Mouse (Mus musculus) heart, embryonic 12.5 days (tissue): ENCODE data around the gene Gbx1. TPM values are rescaled to one million over a fixed set of nuclear protein-coding genes. Genes with fewer than 3 reads are reported as not detected.

Experiments used
- ATAC-seq: fragments of 200-750 bp; cut with Nextera tagmentation; 2 replicates; pipeline ENCODE4 v1.8.0; 2017; ENCODE audit warnings: moderate TSS enrichment, moderate library complexity; ENCODE audit not compliant: insufficient number of reproducible peaks, low FRiP score
- H3K27ac ChIP-seq: fragments of 300-500 bp; sonication (generic); 2 replicates; pipeline ENCODE4 v1.5.1; 2016; ENCODE audit warnings: mild to moderate bottlenecking, moderate library complexity; ENCODE audit not compliant: poor library complexity, severe bottlenecking
- H3K27me3 ChIP-seq: fragments of 300-500 bp; sonication (generic); replicated peaks from 2 replicates; pipeline ENCODE4 v1.6.1; 2016; ENCODE audit warnings: mild to moderate bottlenecking, moderate library complexity
- H3K36me3 ChIP-seq: fragments of 300-500 bp; sonication (generic); 2 replicates; pipeline ENCODE4 v1.6.1; 2016; ENCODE audit warnings: mild to moderate bottlenecking, moderate library complexity
- H3K4me1 ChIP-seq: fragments of 300-500 bp; sonication (generic); replicated peaks from 2 replicates; pipeline ENCODE4 v1.6.1; 2016; ENCODE audit warnings: mild to moderate bottlenecking
- H3K4me2 ChIP-seq: fragments of 300-500 bp; sonication (generic); 2 replicates; pipeline ENCODE4 v1.6.1; 2016; ENCODE audit warnings: mild to moderate bottlenecking, moderate library complexity
- H3K4me3 ChIP-seq: fragments of 300-500 bp; sonication (generic); 2 replicates; pipeline ENCODE4 v1.5.1; 2016; ENCODE audit warnings: mild to moderate bottlenecking
- H3K9ac ChIP-seq: fragments of 300-500 bp; sonication (generic); 2 replicates; pipeline ENCODE4 v1.6.1; 2016; ENCODE audit warnings: mild to moderate bottlenecking, moderate library complexity
- H3K9me3 ChIP-seq: fragments of 300-500 bp; sonication (generic); replicated peaks from 2 replicates; pipeline ENCODE4 v1.6.1; 2016; ENCODE audit warnings: mild to moderate bottlenecking, moderate library complexity
- WGBS: fragments of 180-500 bp; shearing (Covaris S2); methylation state at CpG from one replicate; pipeline ENCODE4 v1.1.7; 2016; 5-methylcytosine and 5-hydroxymethylcytosine counted together
- polyA plus RNA-seq: library from polyadenylated mRNA; unstranded; fragments of >200 nt; fragmentation: Nextera tagmentation; extraction: Ambion mirVana; gene quantifications from 2 replicates; pipeline ENCODE4 v1.2.1, GENCODE M21; 2016

The Gbx1 gene
- polyA plus RNA-seq, 1 experiment from 2014 or later: not detected

- Histone ChIP-seq H3K4me2 (no peak overlapping the region), H3K36me3 (peaks cover 98% of the 10 kb centered on the region), H3K27me3 (no peaks in the 10 kb centered on the region), H3K27ac (no peak overlapping the region), H3K4me3 (no peak overlapping the region), H3K9ac (no peak overlapping the region), H3K4me1 (0 out of 2 replicates have a peak, but pooled peaks cover 1% of the 10 kb centered on the region), H3K9me3 (no peaks in the 10 kb centered on the region)
- WGBS: 92% methylated on average over 15 of the region's 15 CpGs
- no peak for ATAC-seq
These were observed 32.0 kb downstream of the Gbx1 start for GRCm38 (mm10) chr5:24495019-24495418.

- ATAC-seq: no peak
- no peak overlapping the region for H3K27ac ChIP-seq
- no peaks in the 10 kb centered on the region for H3K27me3 ChIP-seq
- no peak overlapping the region for H3K4me3 ChIP-seq
- no peaks in the 10 kb centered on the region for H3K9me3 ChIP-seq
- 91% methylated on average over 16 of the region's 16 CpGs for WGBS
- peaks cover 98% of the 10 kb centered on the region for H3K36me3 ChIP-seq
- H3K4me2 ChIP-seq: no peak overlapping the region
- no peaks in the 10 kb centered on the region for H3K4me1 ChIP-seq
- no peak overlapping the region for H3K9ac ChIP-seq
These were observed 34.3 kb downstream of the Gbx1 start for GRCm38 (mm10) chr5:24492546-24493285.

GRCm38 (mm10) chr5:24490413-24490920, 36.5 kb downstream of the Gbx1 start:
- 87% methylated on average over 14 of the region's 14 CpGs for WGBS
- ATAC-seq: no peak

GRCm38 (mm10) chr5:24486738-24487137, 40.3 kb downstream of the Gbx1 start:
- no peak overlapping the region for H3K27ac ChIP-seq
- H3K4me3 ChIP-seq: no peak overlapping the region
- H3K27me3 ChIP-seq: 0 out of 2 replicates have a peak, but pooled peaks cover 13% of the 10 kb centered on the region
- H3K4me2 ChIP-seq: no peak overlapping the region
- 75% methylated on average over 5 of the region's 5 CpGs for WGBS
- H3K36me3 ChIP-seq: peaks cover 80% of the 10 kb centered on the region
- H3K4me1 ChIP-seq: peaks cover 23% of the 10 kb centered on the region
- no peaks in the 10 kb centered on the region for H3K9me3 ChIP-seq
- no peak overlapping the region for H3K9ac ChIP-seq
- ATAC-seq: no peak

More at GRCm38 (mm10) chr5:24490413-24490920, 36.5 kb downstream of the Gbx1 start:
- Histone ChIP-seq H3K4me1 (peaks cover 4% of the 10 kb centered on the region; the same call in 1 of the 2 replicates), H3K36me3 (peaks cover 90% of the 10 kb centered on the region), H3K4me2 (no peak overlapping the region), H3K9ac (no peak overlapping the region), H3K27me3 (0 out of 2 replicates have a peak, but pooled peaks cover 1% of the 10 kb centered on the region), H3K27ac (no peak overlapping the region), H3K9me3 (no peaks in the 10 kb centered on the region), H3K4me3 (no peak overlapping the region)

GRCm38 (mm10) chr5:24486097-24486496, 40.9 kb downstream of the Gbx1 start:
- H3K36me3 ChIP-seq: peaks cover 78% of the 10 kb centered on the region

GRCm38 (mm10) chr5:24484963-24485362, 42.0 kb downstream of the Gbx1 start:
- H3K4me3 ChIP-seq: peak overlapping the region; percentile 15; the same call in 1 of the 2 replicates
- peak overlapping the region; percentile 53 for H3K4me2 ChIP-seq
- H3K27me3 ChIP-seq: 0 out of 2 replicates have a peak, but pooled peaks cover 13% of the 10 kb centered on the region
- H3K9me3 ChIP-seq: no peaks in the 10 kb centered on the region
- H3K4me1 ChIP-seq: peaks cover 23% of the 10 kb centered on the region
- H3K9ac ChIP-seq: 0 out of 2 replicates have a peak overlapping the region, but pooled peaks have one; percentile 39
- 25% methylated on average over 22 of the region's 22 CpGs for WGBS
- H3K27ac ChIP-seq: no peak overlapping the region
- H3K36me3 ChIP-seq: peaks cover 78% of the 10 kb centered on the region
- no peak for ATAC-seq

More at GRCm38 (mm10) chr5:24486097-24486496, 40.9 kb downstream of the Gbx1 start:
- no peak for ATAC-seq
- Histone ChIP-seq H3K4me1 (peaks cover 23% of the 10 kb centered on the region), H3K27ac (no peak overlapping the region), H3K4me3 (no peak overlapping the region), H3K9me3 (no peaks in the 10 kb centered on the region), H3K9ac (no peak overlapping the region), H3K4me2 (no peak overlapping the region), H3K27me3 (0 out of 2 replicates have a peak, but pooled peaks cover 13% of the 10 kb centered on the region)
- WGBS: 4% methylated on average over 8 of the region's 8 CpGs

- 0 out of 2 replicates have a peak, but pooled peaks cover 13% of the 10 kb centered on the region for H3K27me3 ChIP-seq
- H3K36me3 ChIP-seq: peaks cover 78% of the 10 kb centered on the region
- ATAC-seq: 0 out of 2 replicates have a peak, but pooled peaks have one; percentile 7
- H3K4me1 ChIP-seq: peaks cover 23% of the 10 kb centered on the region
- WGBS: 34% methylated on average over 11 of the region's 11 CpGs
- no peak overlapping the region for H3K27ac ChIP-seq
- no peak overlapping the region for H3K4me2 ChIP-seq
- H3K9me3 ChIP-seq: no peaks in the 10 kb centered on the region
- no peak overlapping the region for H3K9ac ChIP-seq
- no peak overlapping the region for H3K4me3 ChIP-seq
These were observed 43.7 kb downstream of the Gbx1 start for GRCm38 (mm10) chr5:24483326-24483725.

- 0 out of 2 replicates have a peak, but pooled peaks cover 13% of the 10 kb centered on the region for H3K27me3 ChIP-seq
- H3K27ac ChIP-seq: no peak overlapping the region
- H3K9me3 ChIP-seq: no peaks in the 10 kb centered on the region
- peak; percentile 9; the same call in 1 of the 2 replicates for ATAC-seq
- peaks cover 78% of the 10 kb centered on the region for H3K36me3 ChIP-seq
- peaks cover 23% of the 10 kb centered on the region for H3K4me1 ChIP-seq
- 57% methylated on average over 41 of the region's 41 CpGs for WGBS
- no peak overlapping the region for H3K4me3 ChIP-seq
- H3K9ac ChIP-seq: no peak overlapping the region
- H3K4me2 ChIP-seq: no peak overlapping the region
These were observed 44.5 kb downstream of the Gbx1 start for GRCm38 (mm10) chr5:24482247-24483079.

GRCm38 (mm10) chr5:24481647-24482046, 45.4 kb downstream of the Gbx1 start:
- no peak overlapping the region for H3K9ac ChIP-seq
- H3K4me3 ChIP-seq: no peak overlapping the region
- no peak overlapping the region for H3K27ac ChIP-seq
- H3K4me1 ChIP-seq: peaks cover 23% of the 10 kb centered on the region
- 10% methylated on average over 4 of the region's 4 CpGs for WGBS
- 0 out of 2 replicates have a peak, but pooled peaks cover 13% of the 10 kb centered on the region for H3K27me3 ChIP-seq
- peak; percentile 28; the same call in 1 of the 2 replicates for ATAC-seq
- H3K9me3 ChIP-seq: no peaks in the 10 kb centered on the region
- H3K4me2 ChIP-seq: no peak overlapping the region
- peaks cover 79% of the 10 kb centered on the region for H3K36me3 ChIP-seq

- peaks cover 43% of the 10 kb centered on the region for H3K4me1 ChIP-seq
- H3K27me3 ChIP-seq: peaks cover 6% of the 10 kb centered on the region; the same call in 1 of the 2 replicates
- H3K36me3 ChIP-seq: peaks cover 62% of the 10 kb centered on the region
- H3K9me3 ChIP-seq: no peaks in the 10 kb centered on the region
- no peak for ATAC-seq
- H3K9ac ChIP-seq: no peak overlapping the region
- H3K27ac ChIP-seq: no peak overlapping the region
- no peak overlapping the region for H3K4me2 ChIP-seq
- WGBS: 93% methylated on average over 9 of the region's 9 CpGs
- H3K4me3 ChIP-seq: no peak overlapping the region
These were observed 49.1 kb downstream of the Gbx1 start for GRCm38 (mm10) chr5:24477909-24478308.
